Mouse (Mus musculus) gastrocnemius, postnatal 10 days (tissue): ENCODE measurements at regions not wholly inside any gene's neighbourhood (a gene's known extent, or its start where the extent isn't known, plus 50 kb on each side); places are given as distances from the start of the nearest gene placed in this dataset.

Experiments
- DNase-seq: peaks from one replicate; pipeline ENCODE4 v3.0.0; 2021; ENCODE audit warnings: mixed read lengths

DNA sequence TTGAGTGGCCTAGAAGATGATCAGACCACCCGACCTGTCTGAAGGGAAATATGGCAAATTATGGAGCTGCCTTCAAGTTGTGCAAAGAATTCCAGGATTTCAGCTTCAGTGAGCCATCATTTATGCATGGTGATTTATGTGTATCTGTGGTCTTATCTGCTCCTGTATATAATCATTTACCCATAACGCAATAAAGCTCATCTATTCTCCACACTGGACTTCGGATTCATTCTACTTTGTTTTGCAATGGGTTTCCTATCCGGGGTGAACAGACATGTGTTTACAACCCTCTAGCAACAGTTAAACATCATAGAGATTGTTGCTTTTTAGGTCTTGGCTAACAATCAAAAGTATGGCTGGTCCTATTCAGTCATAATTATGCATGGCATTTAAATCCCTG lies 145.1 kb downstream of the Pcdh10 start:
- DNase-seq, result no peak

DNA sequence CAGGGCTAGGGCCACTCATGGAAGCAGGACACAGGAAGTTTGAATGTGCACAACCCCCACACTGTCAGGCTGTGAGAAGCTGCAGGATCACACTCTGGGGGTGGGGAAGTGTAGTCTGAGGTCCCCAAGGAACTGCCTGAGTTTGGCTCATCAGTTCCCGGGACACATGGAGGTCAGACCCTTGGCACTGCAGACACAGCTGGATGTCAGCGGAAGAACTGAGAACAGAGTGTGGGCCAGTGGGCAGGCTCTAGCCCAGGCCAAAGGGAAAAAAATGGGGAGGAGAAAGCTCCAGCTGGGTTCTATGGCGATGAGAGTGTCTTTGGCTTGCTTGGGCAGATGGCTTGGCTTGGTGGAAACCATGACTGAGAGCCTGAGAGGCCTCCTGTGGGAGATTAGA lies 168.9 kb downstream of the Pcdh10 start:
- no peak for DNase-seq

DNA sequence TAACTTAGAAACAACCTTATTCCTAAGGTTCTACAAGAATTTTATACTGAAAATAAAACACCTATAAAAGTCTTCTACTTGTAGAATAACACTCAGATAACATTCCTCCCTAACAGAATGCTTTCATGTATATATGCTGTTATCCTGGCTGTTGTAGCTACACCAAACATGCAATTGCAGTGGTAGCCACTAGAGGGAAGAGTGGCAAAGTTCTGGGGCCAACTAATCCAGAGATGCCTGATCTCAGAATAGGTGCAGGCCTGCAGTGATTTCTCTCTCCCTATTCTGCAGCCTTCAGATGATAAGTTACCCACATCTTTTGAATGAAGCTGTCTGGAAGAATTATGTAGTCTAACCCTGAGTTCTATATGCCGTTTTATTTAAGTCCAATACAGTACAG lies 177.5 kb downstream of the Pcdh10 start:
- DNase-seq, result peak; percentile 27

DNA sequence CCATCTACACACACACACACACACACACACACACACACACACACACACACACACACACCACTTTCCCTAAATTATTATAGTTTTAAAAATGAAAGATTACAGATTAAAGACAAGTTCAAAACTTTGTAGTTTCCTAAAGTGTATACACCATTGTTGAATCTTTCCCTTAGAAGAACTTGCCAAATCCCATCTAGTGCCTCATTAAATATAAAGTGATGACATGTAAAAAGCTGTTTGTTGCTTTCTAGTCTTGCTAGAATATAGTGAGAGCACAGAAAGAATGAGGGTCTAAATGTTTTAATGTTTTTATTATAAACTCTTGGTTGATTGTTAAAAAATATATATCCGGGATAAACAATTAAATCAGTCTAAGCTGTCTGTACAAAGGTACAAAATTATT lies 194.8 kb downstream of the Pcdh10 start:
- DNase-seq, result no peak

DNA sequence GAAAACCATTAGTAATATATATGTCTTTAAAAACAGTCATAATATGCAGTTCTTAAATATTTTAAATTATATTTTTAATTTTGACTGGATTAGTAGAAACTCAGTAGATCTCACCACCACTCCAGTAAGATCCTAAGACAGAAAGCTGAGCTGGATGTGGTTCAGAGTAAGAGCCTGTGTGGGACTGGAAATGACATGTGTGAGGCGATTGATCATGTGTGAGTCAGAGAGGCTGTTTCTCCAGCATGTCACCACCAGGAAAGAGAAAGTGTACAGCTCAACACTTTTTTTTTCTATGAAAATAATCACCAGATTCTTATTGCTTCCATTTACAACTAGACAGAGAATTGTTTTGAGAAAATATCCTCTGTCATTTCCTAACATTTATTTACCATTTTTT lies 198.8 kb downstream of the Pcdh10 start:
- DNase-seq, result no peak

DNA sequence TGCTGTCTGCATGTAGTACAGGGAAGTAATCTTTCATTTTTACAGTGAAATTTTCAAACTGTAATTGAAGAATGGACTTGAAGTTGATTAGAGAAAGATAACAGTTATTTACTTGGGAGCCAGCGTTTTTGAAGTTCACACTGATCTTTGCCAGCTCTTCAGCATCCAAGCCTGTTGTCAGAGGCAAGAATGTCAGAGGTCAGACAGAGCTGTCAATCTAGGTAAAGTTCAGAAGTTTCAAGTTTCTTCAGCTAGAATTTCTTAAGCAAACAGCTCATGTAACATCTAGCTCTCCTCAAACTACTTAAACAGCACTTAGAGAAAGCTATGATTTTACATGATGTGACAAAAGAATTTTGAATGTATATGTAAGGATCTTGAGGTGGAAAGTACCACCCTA lies 215.4 kb downstream of the Pcdh10 start:
- no peak for DNase-seq

DNA sequence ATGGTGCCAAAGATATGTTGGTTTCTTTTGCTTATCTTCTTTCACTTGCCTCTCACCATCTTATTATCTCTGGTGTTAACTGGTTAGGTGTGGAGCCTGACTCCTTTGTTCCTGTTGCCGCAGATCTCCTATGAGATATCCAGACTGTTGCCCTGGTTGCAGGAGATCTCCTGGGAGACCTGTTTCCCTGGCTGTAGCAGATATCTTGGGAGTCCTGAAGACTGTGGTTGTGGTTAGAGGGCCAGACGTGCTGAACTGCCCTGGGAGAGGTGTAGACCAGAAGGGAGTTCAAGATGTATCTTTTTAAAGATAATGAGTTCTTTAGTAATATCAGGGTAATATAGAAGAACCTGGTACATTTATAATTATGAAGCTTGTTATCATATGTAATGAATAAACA lies 224.1 kb downstream of the Pcdh10 start:
- DNase-seq, result no peak

GRCm38 (mm10) chr3:45603151-45603550 lies 225.0 kb downstream of the Pcdh10 start:
- DNase-seq, result no peak

DNA sequence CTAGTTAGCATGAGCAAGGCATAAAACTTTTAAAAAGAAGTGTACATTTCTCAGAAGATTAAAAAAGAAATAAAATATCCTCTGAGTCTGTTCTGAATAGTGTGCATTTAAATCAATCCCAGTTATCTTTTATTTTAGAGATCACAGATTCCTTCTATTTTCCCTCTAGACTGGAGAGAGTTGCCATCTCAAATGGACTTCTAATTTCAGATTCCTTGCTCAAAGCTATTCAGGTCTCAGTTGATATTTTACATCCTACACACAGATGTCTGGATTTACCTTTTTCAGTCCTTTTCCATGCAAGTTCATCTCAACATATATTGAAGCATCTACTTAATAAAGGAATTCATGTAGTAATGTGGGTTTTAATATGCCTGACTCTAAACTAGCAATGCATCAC lies 242.5 kb downstream of the Pcdh10 start:
- DNase-seq, result no peak

- DNase-seq, result no peak
Observed at GRCm38 (mm10) chr3:45645856-45646450, 267.8 kb downstream of the Pcdh10 start.

- no peak for DNase-seq
Observed at GRCm38 (mm10) chr3:45649361-45649760, 271.2 kb downstream of the Pcdh10 start.

DNA sequence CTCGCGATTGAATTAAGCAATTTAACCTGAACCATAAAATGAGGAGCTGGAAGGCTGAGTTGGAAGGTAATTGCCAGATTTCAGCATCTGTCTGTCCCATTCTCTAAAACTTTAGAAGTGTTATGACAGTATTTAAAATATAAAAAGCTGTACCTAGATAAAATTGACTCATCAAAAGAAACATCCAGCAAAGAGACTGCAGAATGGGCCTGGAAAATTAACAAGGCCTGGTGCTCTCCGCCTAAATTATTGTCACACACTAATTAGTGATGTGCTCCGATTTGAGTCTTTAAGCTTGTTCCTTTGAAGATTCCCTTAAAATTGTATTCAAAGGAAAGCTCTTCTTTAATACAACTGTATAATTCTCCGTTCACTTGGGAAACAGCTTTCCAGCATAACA lies 278.8 kb downstream of the Pcdh10 start:
- no peak for DNase-seq

- DNase-seq, result no peak
Observed at GRCm38 (mm10) chr3:45658093-45658776, 280.0 kb downstream of the Pcdh10 start.

DNA sequence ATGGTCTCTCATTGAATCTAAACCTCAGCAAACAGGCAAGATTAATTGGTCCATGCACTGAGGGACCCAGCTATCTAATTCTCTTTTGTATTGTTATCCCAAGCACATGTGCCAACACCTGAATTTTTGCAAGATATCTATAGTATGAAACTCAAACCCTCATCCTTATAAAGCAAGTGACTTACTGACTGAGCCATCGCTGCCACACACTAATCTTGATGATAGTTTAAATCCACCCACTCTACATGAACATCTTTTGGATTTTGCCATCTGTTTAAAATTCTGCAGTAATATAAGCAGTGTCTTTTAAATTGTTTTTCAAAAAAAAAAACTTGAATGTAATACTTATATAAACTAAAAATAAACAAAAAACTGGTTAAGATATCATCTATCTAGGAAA lies 280.9 kb downstream of the Pcdh10 start:
- no peak for DNase-seq

DNA sequence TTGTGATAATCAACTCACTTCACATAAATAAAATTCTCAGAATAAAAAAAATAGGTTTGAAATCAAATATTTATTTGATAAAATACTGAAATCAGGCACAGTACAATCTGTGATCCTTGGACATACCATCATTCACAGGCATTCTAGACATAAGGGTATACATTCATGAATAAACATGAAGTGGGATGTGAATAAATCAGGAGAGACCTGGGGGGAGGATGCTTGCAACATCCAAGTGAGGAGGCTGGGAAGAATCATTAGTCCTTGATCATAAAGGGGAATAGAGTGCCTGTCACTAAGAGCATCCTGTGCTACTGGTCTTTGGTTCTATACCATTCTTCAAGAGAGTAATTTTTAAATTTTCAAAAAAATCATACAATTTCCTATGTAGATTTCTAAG lies 292.2 kb downstream of the Pcdh10 start:
- DNase-seq, result no peak

GRCm38 (mm10) chr3:45677672-45678071 lies 299.5 kb downstream of the Pcdh10 start:
- no peak for DNase-seq

DNA sequence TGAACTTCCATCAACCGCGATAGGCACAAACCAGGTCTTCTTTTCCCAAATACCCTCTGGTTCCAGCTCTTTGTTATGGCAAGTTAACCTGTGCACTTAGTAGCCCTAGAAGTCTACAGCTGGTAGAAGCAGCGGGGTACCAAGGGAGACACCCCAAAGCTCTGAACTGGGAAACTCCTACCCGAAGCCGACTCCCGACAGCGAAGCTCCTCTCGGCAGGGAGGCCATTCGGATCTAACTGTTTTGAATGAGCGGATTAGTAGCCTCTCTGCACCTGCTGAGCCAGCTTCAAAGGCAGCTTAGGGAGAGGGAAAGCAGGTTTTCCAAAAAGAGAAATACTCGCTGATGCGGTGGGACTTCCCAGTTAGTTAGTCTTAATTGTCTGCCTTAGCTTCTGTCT lies 303.2 kb downstream of the Pcdh10 start:
- DNase-seq, result no peak

- no peak for DNase-seq
Observed at GRCm38 (mm10) chr3:45707891-45708290, 329.7 kb downstream of the Pcdh10 start.
